Mouse (Mus musculus): ENCODE data around the gene Ptprk.

Gene Ptprk

DNA sequence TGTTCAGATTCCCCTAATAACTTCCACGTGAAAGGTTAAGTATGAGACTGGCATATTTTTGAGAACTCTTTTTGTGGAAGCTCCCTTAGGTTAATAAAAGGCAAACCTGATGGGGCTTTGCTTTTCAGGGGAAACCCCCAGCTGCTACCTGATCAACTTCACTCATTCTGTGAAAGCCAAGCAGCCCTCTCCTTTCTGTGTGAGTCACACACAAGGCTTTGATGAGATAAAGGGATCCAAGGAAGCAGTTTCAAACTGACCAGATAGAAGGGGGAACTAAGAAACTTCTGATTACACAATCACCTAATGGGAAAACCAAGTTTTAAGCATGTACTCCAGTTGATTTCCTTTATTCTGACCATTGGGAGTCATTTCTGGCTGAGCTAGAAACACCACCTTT is 445.2 kb downstream of the Ptprk start:
- DNase-seq (ENCODE audit: extremely low spot score, low spot score) = no peak

DNA sequence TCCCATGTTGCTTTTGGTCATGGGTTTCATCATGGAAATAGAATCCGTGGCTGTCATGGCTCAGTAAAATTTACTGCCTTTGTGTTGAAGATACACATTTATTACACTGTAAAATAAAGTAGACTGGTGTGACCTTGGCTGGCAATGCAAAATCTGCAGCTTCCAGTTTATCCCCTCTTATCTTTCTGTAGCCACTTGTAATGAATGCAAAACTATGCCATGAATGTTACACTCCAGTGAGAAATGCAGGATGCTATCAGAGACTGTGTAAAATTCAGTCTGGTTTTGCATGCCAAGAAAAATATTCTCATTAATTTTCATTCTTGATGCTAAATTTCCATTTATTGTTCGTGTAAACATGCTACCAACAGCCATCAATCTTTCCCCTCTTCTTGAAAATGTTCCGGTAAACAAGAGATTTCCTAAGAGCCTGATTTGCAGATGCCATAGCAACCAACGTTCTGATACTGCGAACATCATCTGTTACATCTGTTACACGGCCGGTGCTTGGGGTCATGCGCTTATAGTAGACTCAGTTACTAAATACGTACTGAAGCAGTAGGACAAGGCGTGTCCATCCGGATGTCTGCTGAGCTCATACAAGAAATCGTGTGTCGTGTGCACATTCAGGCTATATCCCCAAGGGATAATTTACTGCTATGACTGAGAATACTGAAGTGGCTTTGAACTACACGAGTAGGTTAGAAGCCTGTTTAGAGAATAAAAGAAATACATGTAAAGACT is 449.5 kb downstream of the Ptprk start:
- DNase-seq (ENCODE audit: extremely low spot score, low spot score) = no peak

DNA sequence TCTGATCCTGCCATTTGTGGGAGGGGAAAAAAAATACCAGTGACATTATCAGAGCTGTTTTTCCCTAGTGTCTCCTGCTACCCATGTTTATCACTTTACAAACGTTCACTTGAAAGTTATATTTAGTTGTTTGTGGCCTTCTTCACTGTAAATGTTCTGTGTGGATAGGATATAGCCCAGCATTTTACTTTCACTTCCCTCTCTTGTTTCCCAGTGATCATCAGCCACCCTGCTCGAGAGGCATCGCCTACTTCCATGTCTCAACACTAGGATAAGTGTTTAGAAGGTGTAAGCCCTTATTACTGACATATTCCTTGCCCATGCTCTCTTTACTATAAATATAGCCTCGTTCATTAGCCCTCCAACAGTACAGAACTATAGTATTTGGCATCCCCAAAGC is 466.0 kb downstream of the Ptprk start:
- no peak for DNase-seq (ENCODE audit: extremely low spot score, low spot score)

DNA sequence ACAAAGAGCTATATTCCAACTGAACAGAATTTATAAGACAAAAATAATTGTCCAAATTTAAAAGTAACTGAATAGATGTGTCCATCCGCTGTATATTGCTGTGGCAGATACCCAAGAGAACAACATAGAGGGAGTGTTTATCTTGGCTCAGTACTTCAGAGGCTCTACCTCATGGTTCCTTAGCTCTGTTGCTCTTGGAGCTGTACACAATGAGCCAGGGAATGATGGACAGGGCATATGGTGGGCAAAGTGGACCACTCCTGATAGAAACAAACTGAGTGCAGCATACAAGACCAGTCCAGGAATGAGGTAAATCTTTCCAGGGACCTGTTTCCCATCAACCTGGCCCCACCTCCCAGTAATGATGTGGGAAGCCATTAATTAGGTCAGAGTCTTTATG is 468.1 kb downstream of the Ptprk start:
- DNase-seq (ENCODE audit: extremely low spot score, low spot score) = no peak

DNA sequence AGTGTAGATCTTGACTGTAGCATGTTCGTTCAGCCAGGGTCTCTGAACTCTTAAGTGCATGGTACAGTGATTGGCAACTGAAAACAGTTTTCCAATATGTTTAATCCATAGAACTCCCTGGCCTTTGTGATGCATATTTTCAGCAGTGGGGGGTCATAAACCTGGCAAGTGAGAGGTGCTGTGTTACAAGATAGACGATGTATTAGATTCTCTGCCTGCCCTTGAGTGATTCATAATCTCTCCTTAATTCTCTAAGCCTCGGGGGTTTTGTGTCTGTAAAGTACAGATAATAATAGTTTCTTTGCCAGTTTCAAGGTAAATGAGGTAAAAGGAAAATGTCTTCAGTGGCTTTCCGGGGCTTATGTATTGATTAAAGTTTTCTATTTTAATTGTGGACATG is 475.9 kb downstream of the Ptprk start:
- no peak for DNase-seq (ENCODE audit: extremely low spot score, low spot score)

DNA sequence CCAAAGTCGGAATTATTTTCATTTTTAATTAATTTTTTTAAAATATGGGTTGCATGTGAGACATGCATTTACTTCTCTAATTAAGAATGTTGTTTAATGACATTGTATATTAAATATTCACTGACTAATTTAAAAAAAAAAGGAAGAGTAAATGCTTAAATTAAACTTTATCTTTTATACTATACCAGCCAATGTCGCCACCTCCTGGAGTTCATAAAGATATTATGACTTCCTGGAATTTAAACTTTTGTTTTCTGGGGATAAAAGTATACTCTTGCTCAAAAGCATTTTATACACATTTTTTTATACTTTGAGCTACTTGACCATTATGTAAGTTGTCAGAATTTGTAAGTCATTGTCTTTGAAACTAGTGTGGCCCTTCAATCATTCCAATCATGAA is 477.4 kb downstream of the Ptprk start:
- DNase-seq (ENCODE audit: extremely low spot score, low spot score) = no peak

DNA sequence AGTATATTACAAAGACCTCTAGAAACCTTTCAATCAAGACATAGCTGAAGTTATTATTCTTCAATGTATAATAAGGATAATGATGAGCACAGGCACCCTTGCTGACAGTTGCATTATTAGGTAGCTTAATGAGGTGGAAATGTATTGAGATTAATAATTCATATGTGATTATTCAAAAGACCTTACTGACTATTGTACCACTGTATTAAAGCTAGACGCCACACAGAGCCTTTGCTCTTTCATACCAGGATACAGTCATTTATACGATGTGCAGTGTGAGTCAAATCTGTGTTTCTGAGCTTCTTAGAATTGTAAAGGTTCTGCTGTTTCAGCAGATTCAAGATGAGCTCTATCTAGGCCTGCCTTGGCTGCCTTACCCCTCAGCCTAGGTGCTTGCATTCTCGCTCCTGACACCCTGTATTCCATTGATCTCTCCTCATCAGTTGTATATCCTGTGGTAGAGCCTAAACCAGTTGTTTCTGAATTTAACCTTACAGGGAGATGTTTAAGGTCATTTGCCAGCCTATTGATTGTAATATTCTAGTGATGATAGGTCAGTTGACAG is 489.6 kb downstream of the Ptprk start:
- DNase-seq (ENCODE audit: extremely low spot score, low spot score) = no peak

DNA sequence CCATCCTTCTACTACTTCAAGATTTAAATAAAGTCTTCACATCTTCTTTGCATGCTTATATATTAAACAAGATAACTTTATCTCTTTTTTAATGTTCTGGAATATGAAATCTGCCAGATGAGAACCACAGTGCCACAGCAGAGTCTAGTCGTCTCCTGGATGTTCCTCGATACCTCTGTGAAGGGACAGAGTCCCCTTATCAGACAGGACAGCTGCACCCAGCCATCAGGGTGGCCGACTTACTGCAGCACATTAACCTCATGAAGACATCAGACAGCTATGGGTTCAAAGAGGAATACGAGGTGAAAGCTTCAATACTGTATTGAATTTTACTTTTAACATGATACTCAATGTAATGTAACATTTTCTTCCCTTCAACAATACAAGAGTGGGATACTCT is 491.8 kb downstream of the Ptprk start:
- DNase-seq (ENCODE audit: extremely low spot score, low spot score) = no peak

DNA sequence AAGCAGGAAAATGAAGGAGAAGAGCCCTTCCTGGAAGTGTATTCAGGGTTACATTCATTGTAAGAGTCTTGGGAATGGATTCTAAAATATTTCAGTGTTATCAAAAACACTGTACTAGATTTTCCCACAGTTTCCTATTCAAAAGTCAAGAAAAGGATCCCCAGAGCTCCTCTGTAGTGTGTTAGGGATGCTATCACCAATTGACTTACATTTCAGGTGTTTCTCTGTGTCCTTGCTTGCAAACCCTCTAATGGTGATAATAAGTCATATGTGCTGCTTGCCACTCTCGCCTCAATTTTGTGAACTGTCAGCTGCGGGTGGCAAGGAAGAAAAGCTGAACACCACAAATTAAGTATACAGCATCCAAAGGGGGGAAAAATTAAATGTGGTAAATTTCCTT is 492.2 kb downstream of the Ptprk start:
- DNase-seq (ENCODE audit: extremely low spot score, low spot score) = no peak

DNA sequence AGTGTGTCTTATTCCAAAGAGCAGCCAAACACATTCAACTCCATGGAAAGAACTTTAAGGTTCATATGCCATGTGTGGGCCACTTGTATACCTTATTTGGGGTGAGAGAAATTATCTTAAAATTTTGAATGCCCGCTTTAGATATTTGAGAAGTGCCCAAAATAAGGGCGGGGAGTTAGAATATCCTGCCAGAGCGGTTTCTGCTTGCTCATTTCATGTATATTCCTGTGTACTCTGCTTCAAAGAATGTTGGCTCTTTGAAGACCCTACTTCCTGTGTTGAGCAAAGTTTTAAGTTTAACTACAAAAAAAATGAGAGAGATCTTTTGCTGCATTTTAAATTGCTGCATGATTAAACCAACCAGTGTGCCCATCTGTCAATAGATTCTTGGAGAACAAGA is 492.8 kb downstream of the Ptprk start:
- no peak for DNase-seq (ENCODE audit: extremely low spot score, low spot score)

DNA sequence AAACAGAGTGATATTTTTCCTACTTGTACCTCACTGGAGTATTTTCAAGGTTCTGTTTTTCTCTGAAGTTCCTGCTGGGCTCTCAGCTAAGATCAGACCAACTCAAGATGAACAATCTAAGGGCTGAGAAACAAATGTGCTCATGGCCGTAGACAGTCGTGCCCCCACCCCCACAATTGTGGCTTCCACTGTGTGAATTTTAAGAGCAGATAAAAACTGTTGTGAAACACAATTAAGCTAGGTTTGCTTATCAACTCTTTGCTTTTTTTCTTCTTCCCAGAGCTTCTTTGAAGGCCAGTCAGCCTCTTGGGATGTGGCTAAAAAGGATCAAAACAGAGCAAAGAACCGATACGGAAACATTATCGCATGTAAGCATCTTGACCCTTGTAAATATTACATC is 493.4 kb downstream of the Ptprk start:
- no peak for DNase-seq (ENCODE audit: extremely low spot score, low spot score)

DNA sequence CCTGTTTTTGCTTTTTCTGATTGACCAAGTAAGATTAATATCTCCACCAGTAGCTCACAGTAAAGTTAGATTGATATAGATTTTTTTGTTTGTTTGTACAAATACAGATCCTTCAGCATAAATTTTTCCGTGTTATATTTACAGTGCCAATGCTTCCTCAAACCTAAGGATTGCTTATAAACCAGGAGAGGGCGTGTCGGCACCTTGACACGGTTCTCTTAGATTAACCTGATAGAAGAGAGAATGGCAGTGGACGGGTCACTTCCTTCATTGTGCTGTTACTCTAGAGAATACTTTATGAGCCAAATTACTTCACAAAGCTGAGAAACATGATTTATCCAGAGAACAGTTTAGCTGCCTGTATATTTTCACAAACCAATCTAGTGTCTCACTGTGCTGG is 505.0 kb downstream of the Ptprk start:
- DNase-seq (ENCODE audit: extremely low spot score, low spot score) = no peak

DNA sequence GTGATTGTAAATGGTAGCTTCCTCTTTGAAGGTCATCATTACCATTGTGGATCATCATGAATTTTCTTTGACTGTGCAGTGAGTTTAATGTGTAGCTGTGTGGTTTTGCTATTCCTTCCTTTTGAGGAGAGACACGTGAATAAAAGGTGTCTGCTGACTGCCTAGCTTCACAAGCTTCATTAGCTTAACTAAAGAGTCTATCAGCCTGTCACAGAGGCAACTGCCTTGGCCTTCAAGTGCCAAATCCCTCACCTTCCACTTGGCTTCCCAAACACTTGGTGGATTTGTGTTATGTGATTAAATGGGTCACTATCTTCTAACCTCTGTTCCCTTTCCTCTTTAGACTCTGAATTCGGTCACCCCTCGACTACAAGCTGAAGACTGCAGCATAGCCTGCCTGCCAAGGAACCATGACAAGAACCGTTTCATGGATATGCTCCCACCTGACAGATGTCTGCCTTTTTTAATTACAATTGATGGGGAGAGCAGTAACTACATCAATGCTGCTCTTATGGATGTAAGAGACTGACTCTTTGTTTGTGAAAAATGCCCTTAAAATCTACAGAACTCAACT is 512.0 kb downstream of the Ptprk start:
- DNase-seq (ENCODE audit: extremely low spot score, low spot score) = no peak

DNA sequence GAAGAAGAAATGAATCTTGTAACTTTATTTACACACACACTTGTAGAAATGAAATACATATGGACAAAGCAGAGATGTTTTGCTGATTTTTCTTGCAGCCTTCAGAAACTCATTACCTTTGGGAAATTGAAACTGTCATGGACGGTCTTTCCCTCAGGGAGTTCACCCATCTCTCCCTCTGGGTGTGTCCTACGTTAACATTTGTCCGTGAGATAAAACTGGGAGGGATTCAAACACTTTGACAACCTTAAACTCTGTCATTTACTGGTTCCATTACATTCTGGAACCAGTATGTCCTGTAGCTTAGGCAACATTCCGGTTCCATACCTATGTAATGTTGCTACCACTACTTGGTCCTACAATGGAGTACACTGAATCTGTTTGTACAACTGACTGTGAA is 513.8 kb downstream of the Ptprk start:
- DNase-seq (ENCODE audit: extremely low spot score, low spot score) = no peak

DNA sequence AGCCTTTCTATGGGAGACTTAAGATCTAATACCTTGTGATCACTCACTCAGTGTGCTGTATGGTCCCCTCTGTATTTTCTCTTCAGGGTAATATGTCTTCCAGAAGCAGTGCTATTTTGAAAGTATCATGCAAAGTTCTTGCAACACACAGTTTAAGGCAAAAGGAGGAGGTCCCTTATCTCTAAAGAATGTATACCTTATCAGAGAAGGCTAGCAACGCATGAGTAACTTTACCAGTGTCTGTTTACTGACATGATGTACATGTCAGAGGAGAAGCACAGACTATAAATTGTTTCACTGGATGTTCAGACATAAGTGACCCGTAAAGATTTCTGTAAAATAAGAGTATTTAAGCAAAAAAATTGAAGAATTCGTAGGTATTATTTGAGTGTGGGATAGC is 516.2 kb downstream of the Ptprk start:
- no peak for DNase-seq (ENCODE audit: extremely low spot score, low spot score)

DNA sequence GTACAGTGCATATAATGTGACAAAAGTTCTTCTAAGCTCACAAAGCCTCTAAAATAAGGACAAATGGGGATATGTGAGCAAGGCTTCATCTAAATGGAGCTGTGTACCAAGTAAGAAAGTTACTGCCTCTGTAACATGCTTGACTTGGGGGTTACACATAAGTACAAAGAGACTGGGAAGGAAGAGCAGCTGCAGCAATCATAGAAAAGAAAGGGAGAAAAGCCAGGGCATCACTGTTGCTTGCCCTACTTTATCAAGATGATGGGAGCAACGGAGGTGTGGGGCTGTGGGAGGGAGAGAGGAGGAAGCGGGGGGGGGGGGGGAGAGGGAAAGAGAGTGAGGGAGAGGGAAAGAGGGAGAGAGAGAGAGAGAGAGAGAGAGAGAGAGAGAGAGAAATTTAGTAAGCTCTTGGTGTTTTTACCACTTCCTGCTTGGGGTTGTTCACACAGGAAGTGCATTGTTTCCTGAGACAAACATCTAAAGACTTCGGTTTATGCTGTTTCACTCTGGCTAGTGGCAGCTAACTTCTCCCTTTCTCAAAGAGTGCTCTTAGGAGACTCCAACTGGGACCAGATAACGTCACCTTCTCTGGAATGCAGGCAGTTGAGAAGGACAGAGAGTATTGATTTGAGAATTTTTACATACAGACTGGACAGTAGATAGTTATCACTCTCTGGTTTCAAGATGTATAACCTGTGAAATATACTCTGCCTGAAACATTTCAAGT is 519.1 kb downstream of the Ptprk start:
- DNase-seq (ENCODE audit: extremely low spot score, low spot score) = no peak

DNA sequence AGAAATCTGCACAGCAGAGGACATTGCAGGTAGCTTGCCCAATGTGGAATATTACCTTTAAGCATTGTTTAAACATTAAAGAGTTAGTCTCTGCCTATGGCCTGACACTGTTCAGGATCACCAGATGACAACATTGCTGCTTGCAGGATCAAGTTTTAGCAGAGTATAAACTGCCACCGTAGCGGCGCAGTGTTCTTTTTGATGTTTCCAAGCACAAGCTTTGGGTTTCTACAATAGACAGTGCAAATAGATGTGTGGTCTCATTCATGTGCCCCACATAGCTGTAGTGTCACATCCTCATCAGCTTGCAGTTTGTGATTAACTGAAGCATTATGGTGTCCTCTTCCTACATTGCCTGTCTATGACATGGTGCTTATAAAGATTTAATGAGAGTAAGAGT is 522.3 kb downstream of the Ptprk start:
- DNase-seq (ENCODE audit: extremely low spot score, low spot score) = no peak

DNA sequence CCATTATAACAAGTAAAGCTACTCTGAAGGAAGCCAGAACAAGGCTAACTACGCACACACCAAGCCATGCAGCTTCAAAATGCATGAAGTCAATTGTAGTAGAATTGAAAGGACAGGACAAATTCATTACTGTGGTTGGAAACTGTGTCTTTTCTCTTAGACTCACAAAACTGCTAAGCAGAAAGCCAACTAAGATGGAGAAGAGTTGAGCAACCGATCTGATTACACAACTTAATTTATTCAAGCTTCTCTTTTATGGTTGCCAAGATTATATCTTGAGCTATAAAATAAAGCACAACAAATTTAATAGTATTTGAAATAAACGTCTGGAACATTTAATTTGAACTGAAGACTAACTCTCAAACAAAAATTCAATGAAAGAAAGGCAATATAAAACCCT is 534.5 kb downstream of the Ptprk start:
- DNase-seq (ENCODE audit: extremely low spot score, low spot score) = no peak

DNA sequence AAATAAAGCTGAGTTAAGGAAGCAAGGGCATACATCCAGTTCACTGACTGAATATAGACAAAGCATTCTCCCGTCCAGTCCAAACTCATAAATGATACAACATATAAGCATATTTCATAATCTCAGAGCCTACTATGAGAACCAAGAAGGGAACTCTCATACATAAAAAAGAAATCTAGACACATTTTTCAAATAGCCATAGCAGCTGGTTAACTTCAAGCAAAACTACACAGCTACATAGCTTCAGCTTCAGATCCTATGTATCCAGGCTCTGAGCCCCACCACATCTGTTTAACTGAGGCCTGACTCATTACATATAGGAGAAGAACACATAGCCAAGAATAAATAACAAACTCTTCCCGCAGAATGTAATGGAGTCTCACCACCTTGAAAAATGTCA is 539.8 kb downstream of the Ptprk start:
- no peak for DNase-seq (ENCODE audit: extremely low spot score, low spot score)

DNA sequence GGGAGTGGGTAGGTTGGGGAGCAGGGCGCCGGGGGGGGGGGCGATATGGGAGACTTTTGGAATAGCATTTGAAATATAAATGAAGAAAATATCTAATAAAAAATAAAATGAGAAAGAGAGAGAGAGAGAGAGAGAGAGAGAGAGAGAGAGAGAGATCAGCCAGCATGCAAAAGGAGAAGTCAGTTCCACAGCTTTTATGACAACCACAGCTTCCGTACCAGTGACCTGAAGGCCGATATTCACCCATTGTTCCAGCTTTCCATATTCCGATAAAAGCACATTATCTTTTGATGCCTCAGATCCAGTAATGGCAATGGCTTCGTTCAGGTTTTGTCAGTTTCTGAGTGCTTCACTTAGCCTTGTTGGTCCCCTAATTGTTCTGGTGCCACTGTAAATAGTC is 542.6 kb downstream of the Ptprk start:
- no peak for DNase-seq (ENCODE audit: extremely low spot score, low spot score)

DNA sequence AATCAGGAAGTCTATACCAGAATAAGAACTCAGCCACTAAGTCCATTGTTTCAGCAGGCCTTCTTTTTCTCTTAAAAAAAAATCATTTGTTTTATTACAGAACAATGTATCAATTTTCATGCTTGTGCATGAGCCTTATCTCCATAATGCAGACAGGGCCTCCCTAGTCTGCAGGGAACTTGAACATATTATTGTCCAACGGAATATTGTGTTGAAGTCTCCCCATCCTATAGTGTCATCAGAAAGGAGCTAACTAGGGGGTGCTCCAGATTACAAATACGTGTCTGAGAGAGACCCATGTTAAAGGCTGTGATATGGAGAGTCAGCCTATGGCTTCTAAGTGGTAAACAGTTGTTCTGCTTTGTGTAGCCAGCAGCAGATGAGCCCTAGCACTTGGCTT is 543.4 kb downstream of the Ptprk start:
- DNase-seq (ENCODE audit: extremely low spot score, low spot score) = no peak

DNA sequence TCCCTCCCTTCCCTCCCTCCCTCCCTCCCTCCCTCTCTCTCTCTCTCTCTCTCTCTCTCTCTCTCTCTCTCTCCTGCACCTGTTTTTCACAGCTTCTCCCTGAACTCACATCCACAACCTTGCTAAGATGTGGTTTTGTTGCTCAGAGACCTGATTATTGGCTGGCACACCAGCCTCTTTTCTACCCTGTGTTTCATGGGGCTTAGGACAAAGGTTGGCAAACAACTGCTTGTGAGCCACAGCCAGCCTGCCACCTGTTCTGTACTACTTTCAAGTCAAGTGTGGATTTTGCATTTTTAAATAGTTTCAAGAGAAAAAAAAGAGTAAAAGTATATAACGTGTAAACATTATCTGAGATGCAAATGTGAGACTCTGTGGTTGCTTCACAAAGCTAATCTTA is 544.8 kb downstream of the Ptprk start:
- DNase-seq (ENCODE audit: extremely low spot score, low spot score) = no peak

DNA sequence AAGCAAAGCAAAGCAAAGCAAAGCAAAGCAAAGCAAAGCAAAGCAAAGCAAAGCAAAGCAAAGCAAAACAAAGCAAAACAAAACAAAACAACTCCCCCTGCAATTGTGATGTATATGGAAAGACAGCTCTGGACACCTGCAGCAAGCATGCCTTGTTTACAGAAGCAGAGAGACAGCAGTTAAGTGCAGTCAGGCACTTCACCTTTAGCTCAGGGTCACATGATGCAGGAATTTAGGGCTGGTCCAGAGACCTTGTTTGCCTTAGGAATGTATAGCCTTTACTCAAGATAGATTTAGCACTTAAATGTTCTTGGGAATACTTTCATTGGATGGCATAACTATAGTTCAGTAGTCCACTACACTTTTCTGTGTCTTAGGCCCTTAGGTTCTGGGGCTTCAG is 561.5 kb downstream of the Ptprk start:
- no peak for DNase-seq (ENCODE audit: extremely low spot score, low spot score)

Measured in neural tube, embryonic 10.5 days (tissue).